Mouse (Mus musculus) liver, embryonic 14.5 days (tissue): ENCODE measurements around the gene Vps16.
A peak's percentile ranks its signal among the peaks of the same experiment; 100 is the strongest.

Source experiments
- CTCF ChIP-seq: IDR thresholded peaks from 2 replicates; pipeline ENCODE4 v1.5.1; 2016; ENCODE audit warnings: antibody characterized with exemption, low read depth, control low read depth
- EP300 ChIP-seq: IDR thresholded peaks from 2 replicates; pipeline ENCODE4 v1.6.1; 2016; ENCODE audit warnings: antibody characterized with exemption, low read depth

DNA sequence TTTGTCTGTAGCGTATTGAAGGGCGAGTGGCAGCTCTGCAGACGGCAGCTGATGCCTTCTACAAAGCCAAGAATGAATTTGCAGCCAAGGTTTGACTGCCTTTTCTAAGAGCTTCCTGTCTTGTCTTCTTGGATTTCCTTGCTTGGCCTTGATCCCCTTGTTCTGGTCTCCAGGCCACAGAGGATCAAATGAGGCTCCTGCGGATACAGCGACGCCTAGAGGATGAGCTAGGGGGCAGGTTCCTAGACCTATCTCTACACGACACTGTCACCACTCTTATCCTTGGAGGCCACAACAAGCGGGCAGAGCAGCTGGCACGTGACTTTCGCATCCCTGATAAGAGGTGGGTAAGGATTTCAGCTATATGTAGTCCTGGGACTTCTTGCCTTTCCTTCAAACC, 18.0 kb downstream of the Vps16 start:
- TF ChIP-seq CTCF: peak; percentile 76
- peak; percentile 44 for TF ChIP-seq EP300
